Mouse (Mus musculus): ENCODE measurements around the gene Tnfaip6.

Tnfaip6 gene

DNA sequence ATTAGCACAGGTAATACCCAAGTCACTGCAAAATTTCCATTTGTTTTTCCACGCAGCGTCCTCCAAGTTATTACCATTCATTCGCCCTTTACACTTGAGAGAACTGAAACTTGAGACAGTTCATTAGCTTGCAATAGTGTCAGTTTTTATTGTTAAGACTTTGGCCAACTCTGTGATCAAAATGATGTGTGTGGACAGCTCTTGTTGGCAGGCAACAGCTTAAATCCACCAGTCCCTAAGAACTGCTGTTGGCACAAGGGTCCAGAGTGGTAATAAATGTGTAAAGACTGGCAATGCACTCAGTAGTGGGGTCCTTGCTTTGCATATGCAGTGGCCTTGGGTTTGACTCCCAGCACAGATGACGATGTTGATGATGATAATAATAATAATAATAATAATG lies 14.5 kb downstream of the Tnfaip6 start:
- DNase-seq (ENCODE audit: low read depth, low spot score) = no peak

DNA sequence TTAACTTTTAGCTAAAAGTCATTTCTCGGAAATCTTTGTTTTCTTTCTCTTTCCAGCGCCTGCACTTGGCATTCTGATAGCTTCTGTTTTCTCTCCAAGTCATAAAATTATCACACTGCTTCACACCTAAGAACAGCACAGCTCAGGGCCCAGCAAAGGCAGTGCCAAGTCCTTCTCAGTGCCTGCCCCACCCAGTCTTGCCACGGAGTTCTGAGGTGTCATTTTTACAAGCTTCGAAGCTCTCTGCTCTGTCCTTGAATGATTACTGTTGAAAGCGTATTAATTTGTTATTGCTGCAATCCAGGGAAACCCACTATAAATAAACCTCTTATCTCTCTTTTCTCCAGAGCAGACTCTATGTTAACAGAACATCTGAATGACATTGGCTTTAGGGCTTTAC lies 15.7 kb downstream of the Tnfaip6 start:
- DNase-seq (ENCODE audit: low read depth, low spot score) = no peak

DNA sequence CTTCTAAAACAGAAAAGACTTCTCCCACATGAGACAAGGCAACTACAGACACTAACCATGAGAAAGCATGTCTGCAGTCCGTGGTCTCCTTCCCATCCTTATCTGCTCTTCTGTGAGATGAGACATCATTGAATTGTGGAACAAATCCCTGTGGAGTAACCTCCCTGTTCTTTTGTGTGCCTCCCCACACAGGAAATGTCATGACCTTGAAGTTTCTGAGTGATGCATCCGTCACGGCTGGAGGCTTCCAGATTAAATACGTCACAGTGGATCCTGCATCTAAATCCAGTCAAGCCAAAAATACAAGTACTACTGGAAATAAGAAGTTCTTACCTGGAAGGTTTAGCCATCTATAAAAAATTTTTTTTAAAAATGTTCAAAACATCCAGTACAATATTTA lies 17.8 kb downstream of the Tnfaip6 start:
- DNase-seq (ENCODE audit: low read depth, low spot score) = no peak

GRCm38 (mm10) chr2:52057099-52057498 lies 19.3 kb downstream of the Tnfaip6 start:
- DNase-seq (ENCODE audit: low read depth, low spot score) = no peak

DNA sequence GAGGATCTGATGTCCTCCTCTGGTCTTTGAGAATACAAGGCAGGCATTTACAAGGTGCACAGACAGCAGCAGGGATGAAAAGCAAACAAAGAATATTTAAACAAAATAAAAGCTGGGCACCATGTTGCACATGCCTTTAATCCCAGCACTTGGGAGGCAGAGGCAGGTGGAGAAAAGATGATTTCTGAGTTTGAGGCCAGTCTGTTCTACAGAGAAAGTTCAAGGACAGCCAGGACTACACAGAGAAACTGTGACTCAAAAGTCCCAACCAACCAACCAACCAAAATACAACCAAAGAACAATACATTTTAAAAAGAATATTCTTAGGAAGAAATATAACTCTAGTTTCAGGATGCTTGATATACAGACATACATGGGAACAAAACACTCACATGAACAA lies 19.9 kb downstream of the Tnfaip6 start:
- no peak for DNase-seq (ENCODE audit: low read depth, low spot score)

- no peak for DNase-seq (ENCODE audit: low read depth, low spot score)
These were observed 30.8 kb downstream of the Tnfaip6 start for GRCm38 (mm10) chr2:52068641-52069040.

GRCm38 (mm10) chr2:52070816-52071215 lies 33.0 kb downstream of the Tnfaip6 start:
- DNase-seq (ENCODE audit: low read depth, low spot score) = no peak

GRCm38 (mm10) chr2:52071241-52071991 lies 33.6 kb downstream of the Tnfaip6 start:
- no peak for DNase-seq (ENCODE audit: low read depth, low spot score)

DNA sequence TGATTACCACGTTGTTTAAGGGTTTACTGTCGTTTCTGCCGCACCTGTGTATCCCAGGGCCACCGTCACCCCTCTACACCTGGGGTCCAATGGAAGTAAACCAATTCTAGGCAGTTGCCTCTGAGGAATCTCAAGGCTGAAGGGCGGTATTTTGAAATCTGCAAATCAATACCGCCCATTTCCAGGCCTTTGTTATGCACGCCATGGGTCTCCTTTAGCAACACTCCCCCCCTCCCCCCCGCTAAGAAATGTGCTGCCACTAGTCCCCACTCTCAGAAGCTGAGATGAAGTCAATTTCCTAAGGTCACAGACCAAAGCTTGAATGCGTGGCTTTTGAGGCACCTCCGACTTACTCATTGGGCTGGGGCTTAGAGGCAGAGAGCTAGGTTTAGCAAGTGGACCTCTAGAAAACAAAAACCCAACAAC lies 34.3 kb downstream of the Tnfaip6 start:
- peak; percentile 11 for DNase-seq (ENCODE audit: low read depth, low spot score)

DNA sequence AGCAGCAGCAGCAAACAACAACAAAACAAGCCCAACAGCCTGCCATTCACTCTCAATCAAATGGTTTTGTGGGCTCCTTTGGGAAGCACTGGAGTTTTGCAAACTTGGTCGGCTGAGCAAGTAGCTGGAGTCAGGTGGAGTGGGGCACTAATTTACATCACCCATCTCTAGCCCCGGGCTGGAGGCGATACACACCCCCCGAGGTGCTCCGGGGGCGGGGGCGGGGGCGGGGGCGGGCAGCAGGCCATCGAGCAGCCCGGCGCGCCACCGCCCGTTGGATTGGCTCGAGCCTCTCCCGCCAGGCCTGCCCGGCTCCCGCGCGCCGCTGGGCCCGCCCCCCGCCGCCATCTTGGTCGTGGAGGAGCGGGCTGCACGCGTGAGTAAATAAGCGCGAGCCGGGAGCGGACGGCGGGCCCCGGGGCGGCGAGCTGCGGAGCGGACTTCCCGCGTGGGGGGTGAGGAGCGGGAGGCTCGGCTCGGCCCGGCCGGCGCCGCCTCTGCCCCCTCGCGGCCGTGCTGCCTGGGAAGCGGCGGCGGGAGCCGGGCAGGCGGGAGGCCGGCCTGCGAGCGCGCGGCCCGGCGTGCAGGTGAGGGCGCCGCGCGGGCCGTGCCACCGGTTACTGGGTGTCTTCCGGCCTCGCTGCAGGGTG lies 34.8 kb downstream of the Tnfaip6 start, which contains the start of gene Rif1:
Rif1 (plus strand) TSS at position 342 of the 650 bp plus-strand sequence.
- peak; percentile 66 for DNase-seq (ENCODE audit: low read depth, low spot score)

- DNase-seq (ENCODE audit: low read depth, low spot score) = peak; percentile 21
These were observed 35.5 kb downstream of the Tnfaip6 start for GRCm38 (mm10) chr2:52073141-52073904.

DNA sequence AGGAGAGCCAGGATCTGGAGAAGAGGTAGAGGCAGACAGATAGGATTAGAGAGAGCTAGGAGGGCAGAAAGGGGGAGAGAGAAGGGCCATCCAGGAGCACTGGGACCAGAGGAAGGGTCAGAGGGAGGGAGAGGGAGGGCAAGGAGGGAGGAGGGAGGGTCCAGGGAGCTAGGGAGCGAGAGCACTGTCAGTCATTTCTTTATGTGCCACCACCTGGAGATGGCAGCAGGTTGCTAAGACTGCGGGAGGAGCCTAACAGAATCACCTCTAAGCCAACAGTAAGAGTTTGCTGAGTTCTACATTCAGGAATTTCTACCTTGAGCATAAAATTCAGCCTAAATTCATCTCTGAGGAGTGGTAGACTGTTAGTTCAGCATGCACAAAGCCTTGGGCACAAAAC lies 40.9 kb downstream of the Tnfaip6 start:
- DNase-seq (ENCODE audit: low read depth, low spot score) = no peak

DNA sequence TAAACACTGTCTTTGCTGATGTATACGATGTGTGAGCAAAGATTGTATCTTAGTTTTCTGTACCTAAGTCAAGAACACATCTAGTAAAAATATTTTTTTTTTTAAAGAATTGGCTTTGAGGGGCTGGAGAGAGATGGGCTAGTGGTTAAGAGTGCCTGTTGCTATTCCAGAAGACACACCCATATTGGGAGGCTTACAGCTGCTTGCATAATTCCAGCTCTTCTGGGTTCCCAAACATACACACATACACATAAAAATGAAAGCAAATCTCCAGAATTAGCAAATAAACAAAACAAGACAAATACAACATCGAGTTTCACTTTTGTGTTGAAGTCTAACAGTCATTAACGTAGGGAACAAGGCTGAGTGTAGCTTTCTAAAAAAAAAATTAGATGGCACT lies 46.2 kb downstream of the Tnfaip6 start:
- DNase-seq (ENCODE audit: low read depth, low spot score) = no peak

- no peak for DNase-seq (ENCODE audit: low read depth, low spot score)
These were observed 46.8 kb downstream of the Tnfaip6 start for GRCm38 (mm10) chr2:52084571-52084970.

Measured in c-Kit-negative CD71-positive TER-119-positive erythroid progenitor cells, embryonic 14.5 days (primary cell).